Mouse (Mus musculus) kidney, embryonic 16.5 days (tissue): ENCODE results near the gene Gm21616. TPM values are rescaled to one million over a fixed set of nuclear protein-coding genes. Genes with fewer than 3 reads are reported as not detected.
"Not testable (repeated sequence)": the region's sequence is repeated elsewhere in the genome, so short reads cannot be mapped to it uniquely, and the experiment has no call there.

Experiments used
- ATAC-seq: fragments of 200-750 bp; cut with Nextera tagmentation; 2 replicates; pipeline ENCODE4 v1.8.0; 2017; ENCODE audit warnings: moderate TSS enrichment; ENCODE audit not compliant: low FRiP score, low TSS enrichment
- H3K27ac ChIP-seq: fragments of 300-500 bp; sonication (generic); 2 replicates; pipeline ENCODE4 v1.5.1; 2014; ENCODE audit warnings: low read length
- H3K27me3 ChIP-seq: fragments of 300-500 bp; sonication (generic); 2 replicates; pipeline ENCODE4 v1.6.1; 2014; ENCODE audit warnings: low read length, control low read depth, mixed read lengths; ENCODE audit not compliant: insufficient read depth
- H3K36me3 ChIP-seq: fragments of 300-500 bp; sonication (generic); 2 replicates; pipeline ENCODE4 v1.6.1; 2014; ENCODE audit warnings: low read length, control low read depth, mixed read lengths; ENCODE audit not compliant: insufficient read depth
- H3K4me1 ChIP-seq: fragments of 300-500 bp; sonication (generic); 2 replicates; pipeline ENCODE4 v1.6.1; 2014; ENCODE audit warnings: low read length, control low read depth, mixed read lengths; ENCODE audit not compliant: insufficient read depth
- H3K4me2 ChIP-seq: fragments of 300-500 bp; sonication (generic); replicated peaks from 2 replicates; pipeline ENCODE4 v1.6.1; 2014; ENCODE audit warnings: low read depth, low read length
- H3K4me3 ChIP-seq: fragments of 300-500 bp; sonication (generic); 2 replicates; pipeline ENCODE4 v1.5.1; 2014; ENCODE audit warnings: mild to moderate bottlenecking, low read length
- H3K9ac ChIP-seq: fragments of 300-500 bp; sonication (generic); replicated peaks from 2 replicates; pipeline ENCODE4 v1.6.1; 2014; ENCODE audit warnings: low read length
- H3K9me3 ChIP-seq: fragments of 300-500 bp; sonication (generic); 2 replicates; pipeline ENCODE4 v1.6.1; 2016; ENCODE audit warnings: low read length, control low read depth
- WGBS: fragments of 180-500 bp; shearing (Covaris S2); extraction: QIAGEN DNeasy Blood & Tissue Kit; methylation state at CpG from one replicate; pipeline ENCODE4 v1.1.7; 2014; 5-methylcytosine and 5-hydroxymethylcytosine counted together
- polyA plus RNA-seq: library from polyadenylated mRNA; unstranded; fragments of >200 nt; fragmentation: Nextera tagmentation; extraction: Ambion mirVana; gene quantifications from 2 replicates; pipeline ENCODE4 v1.2.1, GENCODE M21; 2015

The Gm21616 gene
- polyA plus RNA-seq: not detected in 2 replicates

DNA sequence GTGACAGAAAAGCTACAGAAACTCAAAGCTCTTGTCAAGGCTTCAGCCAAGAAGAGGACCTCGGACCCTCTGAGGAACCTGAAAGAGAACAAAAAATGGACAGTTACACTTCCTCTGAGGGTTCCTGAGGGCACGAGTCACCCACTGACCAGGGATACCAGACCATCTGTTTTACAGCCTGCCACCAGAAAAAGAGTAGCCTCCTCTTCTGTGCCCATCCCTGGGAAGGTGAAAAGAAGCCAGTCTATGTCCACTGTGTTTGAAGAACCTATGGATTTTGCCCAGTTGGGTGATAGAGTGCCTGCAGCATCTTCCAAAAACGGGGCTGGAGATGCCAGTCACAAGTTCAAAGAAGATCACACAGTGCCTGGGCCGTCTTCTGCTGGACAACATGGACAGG lies at the start of gene Gm21616:
Gene Gm21616 (plus strand): TSS at position 301 of the 400 bp plus-strand sequence.
- H3K9me3 ChIP-seq, H3K27me3 ChIP-seq, H3K36me3 ChIP-seq, ATAC-seq, H3K4me2 ChIP-seq, H3K27ac ChIP-seq, H3K9ac ChIP-seq, H3K4me1 ChIP-seq, H3K4me3 ChIP-seq: not testable (repeated sequence)
- no CpG with 5 or more reads among the region's 4 CpGs for WGBS
